In the genomic region with DNA sequence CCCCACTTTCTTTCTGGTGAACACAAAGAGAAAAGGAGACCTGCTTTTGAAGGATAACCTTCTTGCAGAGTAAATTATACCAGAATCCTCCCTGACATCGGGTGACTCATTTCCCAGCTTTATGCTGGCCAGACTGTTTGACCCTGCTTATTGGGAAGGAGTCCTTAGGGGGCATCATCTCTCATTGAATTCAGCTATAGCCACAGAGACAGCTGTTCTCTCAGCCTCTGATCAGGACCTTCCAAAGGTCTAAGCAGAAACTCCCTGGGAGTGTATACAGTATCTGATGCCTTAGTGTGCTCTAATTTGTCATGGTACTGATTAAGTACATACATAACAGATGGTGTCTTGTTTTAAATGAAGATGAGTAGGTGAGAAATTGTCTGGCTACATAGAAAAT, we compare ENCODE assay signal across 29 mouse cellular contexts.
DNase-seq lines count a peak whose midpoint lies in the region; ATAC-seq lines count a peak whose summit lies in the region.
"Had no signal": no experiment of that assay in that cellular context is flagged by ENCODE, and none has a peak within 500 bp of the region (broad histone marks: within the 10 kb centered on the region; RNA-seq: fewer than 3 reads in every experiment).

No protein-coding gene starts in this region.

- H3K4me2 ChIP-seq in forebrain, embryonic 15.5 days (replicated peaks), result no peak overlapping the region
- H3K4me2 ChIP-seq in midbrain, embryonic 11.5 days, result no peak overlapping the region
- H3K4me2 ChIP-seq: embryonic facial prominence, embryonic 12.5 days; heart, embryonic 15.5 days; limb, embryonic 12.5 days; liver, embryonic 15.5 days; lung, embryonic 15.5 days; neural tube, embryonic 13.5 days had no signal

- no peaks in the 10 kb centered on the region for H3K9me3 ChIP-seq in forebrain, embryonic 15.5 days
- no peaks in the 10 kb centered on the region for H3K9me3 ChIP-seq in forebrain, embryonic 10.5 days
- no peaks in the 10 kb centered on the region for H3K9me3 ChIP-seq in midbrain, embryonic 11.5 days (ENCODE audit: control insufficient read depth, low read length)
- no peaks in the 10 kb centered on the region for H3K9me3 ChIP-seq in midbrain, embryonic 10.5 days (replicated peaks)
- H3K9me3 ChIP-seq: embryonic facial prominence, embryonic 12.5 days; heart, embryonic 10.5 days; heart, embryonic 15.5 days; limb, embryonic 12.5 days; liver, embryonic 15.5 days; lung, embryonic 15.5 days; neural tube, embryonic 13.5 days had no signal

- peak; percentile 7 for DNase-seq in embryo, embryonic 11 days
- DNase-seq in embryo, embryonic 9.5 days (ENCODE audit: extremely low spot score), result no peak
- DNase-seq in forebrain, embryonic 10.5 days (ENCODE audit: extremely low spot score, low spot score), result no peak
- no peak for DNase-seq in midbrain, embryonic 11.5 days (ENCODE audit: low spot score, missing footprints)
- DNase-seq in midbrain, embryonic 10.5 days (ENCODE audit: low spot score), result no peak
- no peak for DNase-seq in left cerebral cortex, adult 8-10 months (ENCODE audit: low spot score in 2 of 2)
- DNase-seq in left cerebral cortex, postnatal 36 days (ENCODE audit: low spot score in 2 of 2), result no peak
- DNase-seq: adrenal gland, adult 2 months; adrenal gland, postnatal 36 days; cerebellum, adult 2 months; cerebellum, postnatal 14 days; gastrocnemius, postnatal 14 days; heart, postnatal 36 days; kidney, adult 9 months; kidney, postnatal 10 days; layer of hippocampus, adult 9-11 months; thymus, adult 2 months; thymus, postnatal 36 days had no signal

- intact Hi-C loops in left cerebral cortex, postnatal 36 days (cut with DNase I), result no loop called here

- ATAC-seq in forebrain, embryonic 15.5 days (replicated peaks), result 0 out of 2 replicates have a peak, but pooled peaks have one; percentile 19
- ATAC-seq in midbrain, embryonic 11.5 days (ENCODE audit: low FRiP score), result peak; percentile 46; the same call in 1 of the 2 replicates
- ATAC-seq: activated CD4-positive, CD25-positive, alpha-beta regulatory T cell, adult 4 months; intestine, postnatal 0 days had no signal

- H3K27ac ChIP-seq in forebrain, embryonic 15.5 days (replicated peaks), result no peak overlapping the region
- H3K27ac ChIP-seq in forebrain, embryonic 10.5 days, result no peak overlapping the region
- no peak overlapping the region for H3K27ac ChIP-seq in midbrain, embryonic 11.5 days (ENCODE audit: low read depth, low read length)
- H3K27ac ChIP-seq in midbrain, embryonic 10.5 days (replicated peaks), result no peak overlapping the region
- H3K27ac ChIP-seq: embryonic facial prominence, embryonic 12.5 days; heart, embryonic 10.5 days; heart, embryonic 15.5 days; limb, embryonic 12.5 days; liver, embryonic 15.5 days; lung, embryonic 15.5 days; neural tube, embryonic 13.5 days had no signal

- no peak overlapping the region for H3K4me3 ChIP-seq in forebrain, embryonic 15.5 days
- no peak overlapping the region for H3K4me3 ChIP-seq in forebrain, embryonic 10.5 days
- H3K4me3 ChIP-seq in midbrain, embryonic 11.5 days (ENCODE audit: low read depth, low read length), result no peak overlapping the region
- H3K4me3 ChIP-seq in midbrain, embryonic 10.5 days, result no peak overlapping the region
- H3K4me3 ChIP-seq: embryonic facial prominence, embryonic 12.5 days; heart, embryonic 10.5 days; heart, embryonic 15.5 days; limb, embryonic 12.5 days; liver, embryonic 15.5 days; lung, embryonic 15.5 days; neural tube, embryonic 13.5 days had no signal

- WGBS in forebrain, embryonic 15.5 days, result 40% methylated on average over 1 of the region's 1 CpGs
- 71% methylated on average over 1 of the region's 1 CpGs for WGBS in forebrain, embryonic 10.5 days
- 43% methylated on average over 1 of the region's 1 CpGs for WGBS in midbrain, embryonic 11.5 days
- WGBS in midbrain, embryonic 10.5 days, result 66% methylated on average over 1 of the region's 1 CpGs

- H3K9ac ChIP-seq in forebrain, embryonic 15.5 days (replicated peaks), result no peak overlapping the region
- no peak overlapping the region for H3K9ac ChIP-seq in midbrain, embryonic 11.5 days (ENCODE audit: low read length)
- H3K9ac ChIP-seq: embryonic facial prominence, embryonic 12.5 days; heart, embryonic 15.5 days; limb, embryonic 12.5 days; liver, embryonic 15.5 days; lung, embryonic 15.5 days; neural tube, embryonic 13.5 days had no signal

- H3K36me3 ChIP-seq in forebrain, embryonic 15.5 days, result no peaks in the 10 kb centered on the region
- H3K36me3 ChIP-seq in forebrain, embryonic 10.5 days (replicated peaks), result no peaks in the 10 kb centered on the region
- H3K36me3 ChIP-seq in midbrain, embryonic 11.5 days (ENCODE audit: control insufficient read depth, insufficient read depth, low read length), result no peaks in the 10 kb centered on the region
- H3K36me3 ChIP-seq in midbrain, embryonic 10.5 days, result no peaks in the 10 kb centered on the region
- H3K36me3 ChIP-seq: embryonic facial prominence, embryonic 12.5 days; heart, embryonic 10.5 days; heart, embryonic 15.5 days; limb, embryonic 12.5 days; liver, embryonic 15.5 days; lung, embryonic 15.5 days; neural tube, embryonic 13.5 days had no signal

- no peaks in the 10 kb centered on the region for H3K27me3 ChIP-seq in forebrain, embryonic 15.5 days
- H3K27me3 ChIP-seq in forebrain, embryonic 10.5 days (ENCODE audit: poor library complexity, severe bottlenecking), result no peaks in the 10 kb centered on the region
- H3K27me3 ChIP-seq in midbrain, embryonic 11.5 days (ENCODE audit: control insufficient read depth, insufficient read depth, low read length), result no peaks in the 10 kb centered on the region
- H3K27me3 ChIP-seq in midbrain, embryonic 10.5 days (ENCODE audit: low read depth, poor library complexity, severe bottlenecking), result no peaks in the 10 kb centered on the region
- H3K27me3 ChIP-seq: CH12.LX; embryonic facial prominence, embryonic 12.5 days; heart, embryonic 15.5 days; limb, embryonic 12.5 days; liver, embryonic 15.5 days; lung, embryonic 15.5 days; neural tube, embryonic 13.5 days had no signal

- H3K4me1 ChIP-seq in forebrain, embryonic 15.5 days, result no peaks in the 10 kb centered on the region
- H3K4me1 ChIP-seq in forebrain, embryonic 10.5 days, result no peaks in the 10 kb centered on the region
- no peaks in the 10 kb centered on the region for H3K4me1 ChIP-seq in midbrain, embryonic 11.5 days (ENCODE audit: control insufficient read depth, insufficient read depth, low read length)
- no peaks in the 10 kb centered on the region for H3K4me1 ChIP-seq in midbrain, embryonic 10.5 days
- H3K4me1 ChIP-seq: embryonic facial prominence, embryonic 12.5 days; heart, embryonic 10.5 days; heart, embryonic 15.5 days; limb, embryonic 12.5 days; liver, embryonic 15.5 days; lung, embryonic 15.5 days; neural tube, embryonic 13.5 days had no signal
